Mouse (Mus musculus) midbrain, embryonic 10.5 days (tissue): ENCODE measurements at regions not wholly inside any gene's neighbourhood (a gene's known extent, or its start where the extent isn't known, plus 50 kb on each side); places are given as distances from the start of the nearest gene placed in this dataset.
A peak's percentile ranks its signal among the peaks of the same experiment; 100 is the strongest.

Source experiments
- DNase-seq: peaks from one replicate; pipeline ENCODE4 v3.0.0-alpha.2; 2017; ENCODE audit warnings: low spot score
- H3K27ac ChIP-seq: fragments of 300-500 bp; sonication (generic); replicated peaks from 2 replicates; pipeline ENCODE4 v1.5.1; 2016; ENCODE audit warnings: mild to moderate bottlenecking
- H3K27me3 ChIP-seq: fragments of 300-500 bp; sonication (generic); 2 replicates; pipeline ENCODE4 v1.6.1; 2016; ENCODE audit warnings: low read depth, mild to moderate bottlenecking; ENCODE audit not compliant: poor library complexity, severe bottlenecking
- H3K36me3 ChIP-seq: fragments of 300-500 bp; sonication (generic); 2 replicates; pipeline ENCODE4 v1.6.1; 2016; ENCODE audit warnings: mild to moderate bottlenecking, moderate library complexity
- H3K4me1 ChIP-seq: fragments of 300-500 bp; sonication (generic); 2 replicates; pipeline ENCODE4 v1.6.1; 2016
- H3K4me3 ChIP-seq: fragments of 300-500 bp; sonication (generic); 2 replicates; pipeline ENCODE4 v1.5.1; 2016; ENCODE audit warnings: mild to moderate bottlenecking, moderate library complexity
- H3K9me3 ChIP-seq: fragments of 300-500 bp; sonication (generic); replicated peaks from 2 replicates; pipeline ENCODE4 v1.6.1; 2016; ENCODE audit warnings: mild to moderate bottlenecking
- WGBS: fragments of 180-500 bp; shearing (Covaris S2); methylation state at CpG from one replicate; pipeline ENCODE4 v1.1.7; 2016; 5-methylcytosine and 5-hydroxymethylcytosine counted together

DNA sequence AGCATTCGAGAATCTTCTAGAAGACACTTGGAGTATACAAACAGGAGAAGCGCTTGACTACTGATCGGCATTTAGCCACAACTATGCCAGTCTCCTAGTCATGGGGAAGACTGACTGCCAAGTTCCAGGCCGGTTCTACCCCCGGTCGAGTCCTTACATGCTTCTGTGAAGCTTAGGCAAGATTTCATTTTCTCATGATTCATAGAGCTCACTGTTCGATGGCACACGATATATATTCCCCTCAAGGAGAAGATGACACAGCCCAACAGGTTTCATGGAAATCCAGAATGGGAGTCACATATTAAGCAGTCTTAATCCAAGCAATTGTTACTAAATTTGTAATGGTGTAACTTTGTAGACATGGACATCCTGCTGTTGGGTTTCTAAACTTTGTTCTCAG, 177.8 kb downstream of the Slc38a4 start:
- Histone ChIP-seq H3K27me3 (no peaks in the 10 kb centered on the region), H3K9me3 (no peaks in the 10 kb centered on the region), H3K27ac (no peak overlapping the region), H3K36me3 (no peaks in the 10 kb centered on the region), H3K4me1 (no peaks in the 10 kb centered on the region), H3K4me3 (no peak overlapping the region)
- DNase-seq = no peak
- 93% methylated on average over 8 of the region's 8 CpGs for WGBS

DNA sequence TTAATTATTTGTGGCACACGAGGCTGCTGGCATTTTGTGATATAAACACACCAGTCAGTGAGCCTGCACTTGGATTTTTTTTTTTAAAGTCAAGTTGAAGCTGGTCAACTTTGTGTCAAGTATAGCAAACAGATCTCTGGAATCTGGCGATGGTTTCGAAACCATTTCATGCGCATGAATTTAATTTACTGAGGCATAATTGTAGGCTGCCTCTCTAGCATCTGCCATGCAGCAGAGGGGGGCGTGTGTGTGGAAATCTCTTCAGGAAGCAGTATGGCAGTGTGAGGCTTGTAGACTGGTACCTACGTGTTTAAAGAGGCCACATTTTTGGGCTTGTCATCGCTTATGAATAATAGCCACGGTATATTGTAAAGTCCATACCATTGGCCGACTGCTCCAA, 177.7 kb upstream of the Slc38a2 start:
- Histone ChIP-seq H3K27me3 (no peaks in the 10 kb centered on the region), H3K9me3 (no peaks in the 10 kb centered on the region), H3K27ac (no peak overlapping the region), H3K36me3 (no peaks in the 10 kb centered on the region), H3K4me3 (no peak overlapping the region), H3K4me1 (no peaks in the 10 kb centered on the region)
- no peak for DNase-seq
- WGBS = 91% methylated on average over 9 of the region's 9 CpGs

DNA sequence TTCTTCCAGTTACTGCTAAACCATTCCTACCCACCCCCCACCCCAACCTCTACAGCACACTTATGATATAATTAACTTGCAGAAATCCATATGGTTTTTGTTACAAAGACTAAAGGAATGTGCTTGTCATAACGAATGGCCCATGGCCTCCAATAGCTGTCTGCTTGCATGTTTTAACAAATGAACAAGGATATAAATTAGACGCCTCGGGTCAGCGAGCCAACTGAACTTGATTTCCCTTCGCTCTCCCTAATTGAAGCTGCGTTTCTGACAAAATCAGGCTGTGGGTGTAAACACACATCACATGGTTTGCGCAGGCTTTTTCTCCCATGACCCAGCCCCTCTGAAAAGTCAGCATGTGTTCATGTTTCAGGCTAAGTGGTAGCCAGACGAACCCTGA, 174.6 kb upstream of the Slc38a2 start:
- H3K9me3 ChIP-seq = no peaks in the 10 kb centered on the region
- no peaks in the 10 kb centered on the region for H3K36me3 ChIP-seq
- DNase-seq = no peak
- no peaks in the 10 kb centered on the region for H3K27me3 ChIP-seq
- H3K4me1 ChIP-seq = no peaks in the 10 kb centered on the region
- H3K27ac ChIP-seq = no peak overlapping the region
- H3K4me3 ChIP-seq = no peak overlapping the region
- WGBS = 81% methylated on average over 8 of the region's 8 CpGs

DNA sequence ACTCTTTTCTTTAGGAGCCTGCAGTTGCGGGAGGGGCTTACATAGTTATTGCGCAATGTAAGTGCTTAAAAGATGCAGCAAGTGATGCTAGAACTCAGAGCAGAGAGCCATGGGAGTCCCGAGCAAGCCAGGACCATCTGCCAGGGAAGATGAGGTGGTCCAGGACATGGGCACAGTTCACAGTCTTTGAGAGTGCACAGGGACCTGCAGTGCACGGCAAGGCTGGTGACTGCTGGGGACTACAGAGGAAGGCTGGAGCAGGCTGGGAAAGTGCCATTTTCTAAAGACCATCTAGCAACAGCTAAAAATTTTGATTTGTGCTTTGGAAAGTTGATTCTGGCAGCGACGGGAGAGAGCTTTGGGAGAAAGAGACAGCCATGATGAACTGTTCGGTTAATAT, 174.0 kb upstream of the Slc38a2 start:
- DNase-seq = no peak
- Histone ChIP-seq H3K4me1 (no peaks in the 10 kb centered on the region), H3K9me3 (no peaks in the 10 kb centered on the region), H3K36me3 (no peaks in the 10 kb centered on the region), H3K4me3 (no peak overlapping the region), H3K27ac (no peak overlapping the region), H3K27me3 (no peaks in the 10 kb centered on the region)
- WGBS = 91% methylated on average over 7 of the region's 7 CpGs

DNA sequence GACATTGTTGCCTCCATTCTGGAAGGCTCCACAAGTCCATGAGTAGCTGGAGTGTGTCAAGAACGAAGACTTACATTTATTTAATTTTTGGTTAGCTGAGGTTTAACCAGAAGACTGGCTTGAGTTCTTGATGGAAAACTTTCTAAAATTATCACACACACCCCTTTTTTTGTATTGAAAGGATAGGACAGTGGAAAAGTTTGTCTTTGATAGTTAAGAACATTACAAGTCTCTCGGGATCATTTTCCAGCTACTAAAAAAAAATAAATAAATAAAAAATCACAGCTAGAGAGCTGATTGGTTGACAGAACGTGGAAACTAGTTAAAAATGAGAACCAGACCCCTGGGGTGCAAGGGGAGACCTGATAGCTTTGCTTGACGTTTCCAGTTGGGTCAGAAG, 173.6 kb upstream of the Slc38a2 start:
- Histone ChIP-seq H3K4me1 (no peaks in the 10 kb centered on the region), H3K9me3 (no peaks in the 10 kb centered on the region), H3K27me3 (no peaks in the 10 kb centered on the region), H3K27ac (no peak overlapping the region), H3K36me3 (no peaks in the 10 kb centered on the region), H3K4me3 (no peak overlapping the region)
- 66% methylated on average over 4 of the region's 4 CpGs for WGBS
- no peak for DNase-seq

DNA sequence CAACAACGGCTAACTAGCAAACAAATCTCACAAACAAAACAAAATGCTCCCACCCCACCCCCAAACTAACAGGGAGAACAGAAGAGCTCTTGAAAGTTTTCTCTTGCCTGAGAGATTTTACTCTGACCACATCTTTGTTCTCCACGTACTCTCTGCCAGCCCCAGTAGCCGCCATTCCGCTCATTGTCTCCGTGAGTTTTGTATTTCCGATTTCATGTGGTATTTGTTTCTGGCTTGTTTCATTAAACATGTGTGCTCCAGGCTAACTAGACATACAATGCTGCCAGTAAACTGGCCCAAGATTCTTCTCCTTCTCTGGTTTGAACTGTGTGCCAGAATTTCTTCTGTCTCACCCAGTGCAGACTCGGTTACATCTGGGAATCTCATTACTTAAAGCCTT, 168.2 kb upstream of the Slc38a2 start:
- Histone ChIP-seq H3K27me3 (no peaks in the 10 kb centered on the region), H3K4me1 (no peaks in the 10 kb centered on the region), H3K9me3 (no peaks in the 10 kb centered on the region), H3K36me3 (no peaks in the 10 kb centered on the region), H3K27ac (no peak overlapping the region), H3K4me3 (no peak overlapping the region)
- 91% methylated on average over 7 of the region's 7 CpGs for WGBS
- no peak for DNase-seq

DNA sequence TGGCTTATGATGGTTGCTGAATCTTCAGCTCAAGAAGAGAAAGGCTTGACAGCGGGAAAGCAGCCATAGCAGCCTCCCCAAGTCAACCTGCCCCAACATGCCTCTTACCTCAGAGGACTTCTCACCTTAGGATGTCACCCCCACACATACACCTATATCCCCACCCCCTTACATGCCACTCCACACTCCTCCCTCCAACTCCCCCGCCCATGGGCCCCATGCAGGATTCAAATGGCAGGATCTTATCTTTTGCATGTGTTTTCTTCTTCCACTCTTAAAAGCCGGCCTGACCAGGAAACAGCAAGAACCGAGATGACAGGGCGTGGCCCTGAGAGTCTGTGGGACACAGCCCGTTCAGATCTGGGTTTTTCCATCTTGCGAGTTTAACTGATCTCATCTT, 166.4 kb upstream of the Slc38a2 start:
- no peak for DNase-seq
- Histone ChIP-seq H3K4me3 (no peak overlapping the region), H3K9me3 (no peaks in the 10 kb centered on the region), H3K4me1 (no peaks in the 10 kb centered on the region), H3K36me3 (no peaks in the 10 kb centered on the region), H3K27ac (no peak overlapping the region), H3K27me3 (no peaks in the 10 kb centered on the region)
- 91% methylated on average over 7 of the region's 7 CpGs for WGBS

DNA sequence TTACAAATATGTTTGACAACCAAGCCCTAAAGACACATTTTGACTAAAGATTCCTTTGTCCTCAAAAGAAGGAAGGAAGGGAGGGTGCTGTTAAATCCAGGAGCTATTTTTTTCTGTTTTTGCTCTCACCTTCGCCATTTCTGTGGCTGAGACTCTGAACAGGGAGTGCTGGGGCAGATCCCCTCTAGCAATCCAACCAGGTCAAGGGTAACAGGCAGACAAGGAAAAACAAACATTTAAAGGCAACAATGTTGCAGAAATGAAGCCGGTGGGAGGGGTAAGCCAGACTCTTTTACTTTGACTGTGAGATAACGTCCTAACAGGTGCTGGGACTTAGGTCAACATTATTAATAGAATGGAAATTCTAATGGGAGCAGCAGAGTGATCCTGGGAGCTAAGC, 158.2 kb upstream of the Slc38a2 start:
- 80% methylated on average over 3 of the region's 3 CpGs for WGBS
- H3K27me3 ChIP-seq = no peaks in the 10 kb centered on the region
- no peak overlapping the region for H3K27ac ChIP-seq
- no peak for DNase-seq
- no peaks in the 10 kb centered on the region for H3K9me3 ChIP-seq
- H3K4me1 ChIP-seq = no peaks in the 10 kb centered on the region
- no peaks in the 10 kb centered on the region for H3K36me3 ChIP-seq
- H3K4me3 ChIP-seq = no peak overlapping the region

DNA sequence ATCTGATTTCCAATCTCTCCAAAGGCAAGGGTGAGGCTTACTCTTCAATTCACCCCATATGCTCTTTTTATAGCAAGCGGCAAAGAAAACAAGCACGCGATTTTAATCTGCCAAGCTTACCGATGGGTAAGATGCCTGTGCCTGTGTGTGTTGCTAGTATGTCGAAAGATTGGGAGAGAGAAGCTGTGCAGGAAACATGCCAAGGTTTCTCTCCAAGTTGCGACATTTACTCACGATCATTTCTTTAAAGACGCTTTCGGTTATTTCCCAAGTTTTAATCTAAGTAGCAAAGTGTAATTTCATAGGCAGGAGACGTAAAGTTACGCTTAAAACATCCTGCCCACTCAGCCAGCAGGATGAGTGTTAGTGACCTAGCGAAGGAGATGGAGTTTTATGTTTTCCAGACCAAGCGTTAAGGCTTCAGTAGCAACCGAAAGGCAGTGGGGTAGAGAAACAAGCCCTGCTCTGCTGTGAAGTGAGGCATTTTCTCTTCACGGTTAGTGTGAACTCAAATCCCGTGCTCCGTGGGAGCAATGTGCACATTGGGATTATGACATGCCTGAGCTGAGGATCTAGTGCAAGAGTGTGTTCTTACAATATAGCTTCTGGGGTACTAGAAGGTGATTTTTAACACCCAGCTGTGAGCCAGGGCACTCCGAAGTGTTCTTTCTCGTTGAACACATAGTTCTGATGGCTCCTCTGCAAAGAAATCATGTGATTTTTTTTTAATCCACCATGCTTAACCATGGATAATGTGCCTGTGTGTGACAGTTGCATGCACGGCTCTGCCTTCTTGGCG, 152.6 kb upstream of the Slc38a2 start:
- Histone ChIP-seq H3K27me3 (no peaks in the 10 kb centered on the region), H3K36me3 (no peaks in the 10 kb centered on the region), H3K9me3 (no peaks in the 10 kb centered on the region), H3K4me1 (no peaks in the 10 kb centered on the region), H3K4me3 (no peak overlapping the region), H3K27ac (no peak overlapping the region)
- no peak for DNase-seq
- WGBS = 89% methylated on average over 21 of the region's 21 CpGs

DNA sequence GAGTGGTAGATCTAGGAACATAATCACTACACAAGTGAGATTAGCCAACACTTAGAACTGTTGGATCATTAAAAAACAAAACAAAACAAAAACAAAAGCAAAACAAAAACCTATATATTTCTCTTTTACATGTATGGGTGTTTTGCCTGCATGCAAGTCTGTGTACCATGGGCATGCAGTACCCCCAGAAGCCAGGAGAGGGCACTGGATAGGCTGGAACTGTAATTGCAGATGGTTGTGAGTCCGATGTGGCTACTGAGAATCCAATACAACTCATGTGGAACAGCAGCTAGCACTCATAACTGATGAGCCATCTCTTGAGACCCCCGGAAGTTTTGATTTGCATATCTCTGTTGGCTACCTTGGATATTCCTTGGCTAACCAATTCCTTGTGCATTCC, 148.6 kb upstream of the Slc38a2 start:
- Histone ChIP-seq H3K9me3 (no peaks in the 10 kb centered on the region), H3K4me1 (no peaks in the 10 kb centered on the region), H3K27me3 (no peaks in the 10 kb centered on the region), H3K27ac (no peak overlapping the region), H3K4me3 (no peak overlapping the region), H3K36me3 (no peaks in the 10 kb centered on the region)
- 85% methylated on average over 2 of the region's 2 CpGs for WGBS
- peak; percentile 27 for DNase-seq

DNA sequence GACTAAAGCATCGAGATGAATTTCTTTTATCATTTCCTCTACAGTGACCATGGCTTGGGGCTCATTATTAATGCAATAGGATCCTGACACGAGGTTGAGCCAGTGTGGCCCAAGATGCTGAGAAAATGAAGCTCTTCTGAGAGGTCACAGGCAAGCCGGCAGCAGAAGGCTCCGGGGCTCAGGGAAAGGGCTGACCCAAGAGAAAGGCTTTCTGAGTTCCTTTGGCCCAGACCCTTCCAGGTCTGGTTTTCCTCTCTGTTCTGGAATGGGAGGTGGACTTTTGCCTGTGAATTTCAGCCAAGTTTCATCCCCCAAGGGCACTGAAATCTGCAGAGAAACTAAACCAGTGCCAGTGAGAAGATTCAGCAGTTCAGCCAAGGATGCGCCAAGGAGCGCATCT, 145.7 kb upstream of the Slc38a2 start:
- Histone ChIP-seq H3K27me3 (no peaks in the 10 kb centered on the region), H3K4me1 (no peaks in the 10 kb centered on the region), H3K4me3 (no peak overlapping the region), H3K27ac (no peak overlapping the region), H3K36me3 (no peaks in the 10 kb centered on the region), H3K9me3 (no peaks in the 10 kb centered on the region)
- 90% methylated on average over 6 of the region's 6 CpGs for WGBS
- no peak for DNase-seq

DNA sequence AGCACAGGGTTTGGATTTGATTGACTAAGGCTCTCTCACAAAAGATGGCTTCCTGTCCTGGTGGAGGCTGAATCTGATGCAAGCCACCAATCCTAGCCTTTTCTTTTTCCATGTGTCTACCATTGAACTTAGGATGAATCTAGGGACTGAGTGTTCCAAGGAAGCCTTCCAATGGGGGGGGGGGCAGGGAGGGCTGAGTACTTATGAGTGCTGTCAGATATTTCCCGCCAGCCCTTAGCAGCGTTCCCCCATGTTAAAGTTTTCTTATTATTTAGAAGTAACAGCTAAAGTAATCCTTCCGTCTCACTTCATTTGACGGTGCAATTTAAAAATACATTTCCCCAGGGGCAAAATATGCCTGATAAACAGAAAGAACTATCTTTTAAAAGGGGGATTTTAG, 144.8 kb upstream of the Slc38a2 start:
- no peak for DNase-seq
- no peak overlapping the region for H3K27ac ChIP-seq
- no peaks in the 10 kb centered on the region for H3K27me3 ChIP-seq
- no peaks in the 10 kb centered on the region for H3K9me3 ChIP-seq
- no peaks in the 10 kb centered on the region for H3K36me3 ChIP-seq
- H3K4me1 ChIP-seq = no peaks in the 10 kb centered on the region
- H3K4me3 ChIP-seq = no peak overlapping the region
- WGBS = 95% methylated on average over 4 of the region's 4 CpGs

DNA sequence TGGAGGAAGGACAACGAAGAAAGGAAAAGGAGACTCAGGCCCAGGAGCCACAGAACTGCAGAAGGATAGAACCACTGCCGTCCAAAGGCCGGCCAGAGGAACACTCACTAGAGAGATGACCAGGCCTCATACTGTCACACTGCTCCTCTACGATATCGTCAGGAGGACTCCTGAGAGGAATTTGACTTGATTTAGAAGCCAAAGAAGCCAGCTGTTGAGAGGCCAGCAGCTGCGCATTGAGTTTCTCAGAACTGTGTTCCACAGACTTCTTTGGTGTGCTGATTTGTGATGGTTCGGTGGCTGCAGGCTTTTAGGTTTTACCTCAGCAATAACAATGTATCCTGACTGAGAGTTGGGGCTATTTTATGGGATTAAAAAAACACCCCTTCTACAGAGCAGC, 144.1 kb upstream of the Slc38a2 start:
- DNase-seq = no peak
- no peak overlapping the region for H3K27ac ChIP-seq
- H3K36me3 ChIP-seq = no peaks in the 10 kb centered on the region
- H3K27me3 ChIP-seq = no peaks in the 10 kb centered on the region
- no peaks in the 10 kb centered on the region for H3K4me1 ChIP-seq
- no peak overlapping the region for H3K4me3 ChIP-seq
- H3K9me3 ChIP-seq = no peaks in the 10 kb centered on the region
- WGBS = 90% methylated on average over 7 of the region's 7 CpGs

DNA sequence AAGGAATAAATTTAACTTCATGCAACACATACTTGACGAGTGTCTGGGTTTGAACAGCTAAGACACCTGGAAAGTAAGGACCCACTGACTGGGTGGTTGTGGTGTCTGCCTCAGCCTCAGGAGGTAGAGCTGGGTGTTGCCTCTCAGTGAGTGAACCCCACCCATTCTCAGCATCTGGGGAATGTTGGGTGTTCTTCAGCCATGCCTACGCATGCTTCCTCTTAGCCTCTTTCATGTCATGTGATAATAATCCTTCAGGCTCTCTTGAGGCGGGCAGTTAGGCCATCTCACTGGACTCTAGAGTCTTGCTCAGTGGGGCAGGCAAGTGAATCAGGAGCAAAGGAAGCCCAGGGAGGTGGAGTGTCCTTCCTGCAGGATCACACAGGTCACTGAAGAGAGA, 143.4 kb upstream of the Slc38a2 start:
- Histone ChIP-seq H3K27me3 (no peaks in the 10 kb centered on the region), H3K9me3 (no peaks in the 10 kb centered on the region), H3K4me1 (no peaks in the 10 kb centered on the region), H3K36me3 (no peaks in the 10 kb centered on the region), H3K4me3 (no peak overlapping the region), H3K27ac (no peak overlapping the region)
- no peak for DNase-seq
- 88% methylated on average over 3 of the region's 3 CpGs for WGBS
